Mouse (Mus musculus): ENCODE data around the gene Zcchc24. TPM values are rescaled to one million over a fixed set of nuclear protein-coding genes. Genes with fewer than 3 reads are reported as not detected.
A peak's percentile ranks its signal among the peaks of the same experiment; 100 is the strongest.

Gene Zcchc24
- polyA plus RNA-seq, 1 experiment from 2014 or later: 14.6 TPM

DNA sequence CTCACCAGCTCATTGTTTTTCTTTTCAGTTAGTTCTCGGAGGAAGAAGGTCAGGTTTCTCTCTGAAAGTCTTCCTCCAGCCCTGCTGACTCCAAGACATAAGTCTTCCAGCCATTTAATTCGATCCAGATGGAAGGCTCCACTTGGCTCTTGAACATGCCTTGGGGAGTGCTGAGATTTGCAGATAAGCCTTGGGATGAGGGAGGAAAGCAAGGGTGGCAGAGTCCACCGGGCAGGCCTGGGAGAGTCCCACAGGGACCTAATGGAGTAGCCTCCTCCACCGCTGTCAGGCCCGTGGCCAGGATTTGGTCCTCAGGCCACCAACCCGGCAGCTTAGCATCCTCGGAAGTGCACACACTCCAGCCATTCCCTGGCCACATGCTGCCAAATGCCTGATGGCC, 27.8 kb upstream of the Zcchc24 start:
- no peak for ATAC-seq (ENCODE audit: low read depth)
- no peaks in the 10 kb centered on the region for H3K27me3 ChIP-seq (ENCODE audit: control insufficient read depth, insufficient read depth, low read depth, low read length)
- H3K27ac ChIP-seq (ENCODE audit: low read length): no peak overlapping the region; the same call in 1 of the 2 replicates
- H3K4me2 ChIP-seq (ENCODE audit: low read depth, low read length): no peak overlapping the region
- 71% methylated on average over 7 of the region's 7 CpGs for WGBS
- no peaks in the 10 kb centered on the region for H3K9me3 ChIP-seq (ENCODE audit: control insufficient read depth, low read length)
- H3K9ac ChIP-seq (ENCODE audit: low read length): no peak overlapping the region
- H3K4me1 ChIP-seq (replicated peaks; ENCODE audit: control insufficient read depth, insufficient read depth, low read length): peaks cover 3% of the 10 kb centered on the region; the same call in 1 of the 2 replicates
- H3K4me3 ChIP-seq (ENCODE audit: low read length): no peak overlapping the region
- H3K36me3 ChIP-seq (ENCODE audit: control insufficient read depth, insufficient read depth, low read length): no peaks in the 10 kb centered on the region

DNA sequence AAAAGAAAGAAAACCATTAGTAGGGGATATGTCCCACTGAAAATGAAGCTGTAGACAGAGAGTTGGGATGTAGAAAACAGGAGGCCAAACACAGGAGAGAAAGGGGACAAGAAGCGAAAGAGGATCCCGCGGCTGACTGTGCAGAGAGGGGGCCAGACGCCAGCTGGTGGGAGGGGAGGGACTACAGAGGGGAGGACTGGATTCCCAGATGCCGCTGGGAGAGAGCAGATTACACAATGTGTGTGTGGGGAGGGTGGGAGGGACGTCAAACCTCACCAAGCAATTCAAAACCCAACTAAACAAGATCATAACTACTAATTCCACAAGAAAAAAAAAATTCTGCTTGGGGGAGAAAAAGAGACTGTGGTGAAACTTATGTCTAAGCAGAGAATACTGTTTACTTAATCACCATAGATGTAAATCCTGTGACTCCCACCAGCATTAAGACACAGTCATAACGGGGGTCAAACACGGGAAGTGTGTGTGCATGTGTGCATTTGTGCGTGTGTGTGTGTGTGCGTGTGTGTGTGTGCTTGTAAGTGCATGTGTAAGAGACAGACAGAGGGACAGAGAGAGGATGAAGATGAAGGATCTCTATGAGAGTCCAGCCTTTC, 26.8 kb upstream of the Zcchc24 start:
- WGBS: 23% methylated on average over 10 of the region's 10 CpGs
- peak; percentile 90 for ATAC-seq (ENCODE audit: low read depth)
- H3K9ac ChIP-seq (ENCODE audit: low read length): no peak overlapping the region

GRCm38 (mm10) chr14:25795067-25795466, 26.2 kb upstream of the Zcchc24 start:
- Histone ChIP-seq H3K9me3 (ENCODE audit: control insufficient read depth, low read length) (no peaks in the 10 kb centered on the region), H3K4me2 (ENCODE audit: low read depth, low read length) (no peak overlapping the region), H3K4me1 (replicated peaks; ENCODE audit: control insufficient read depth, insufficient read depth, low read length) (peaks cover 5% of the 10 kb centered on the region; the same call in 1 of the 2 replicates), H3K27ac (ENCODE audit: low read length) (peak overlapping the region; percentile 66), H3K27me3 (ENCODE audit: control insufficient read depth, insufficient read depth, low read depth, low read length) (no peaks in the 10 kb centered on the region), H3K36me3 (ENCODE audit: control insufficient read depth, insufficient read depth, low read length) (no peaks in the 10 kb centered on the region), H3K4me3 (ENCODE audit: low read length) (no peak overlapping the region), H3K9ac (ENCODE audit: low read length) (no peak overlapping the region)
- 62% methylated on average over 6 of the region's 6 CpGs for WGBS
- no peak for ATAC-seq (ENCODE audit: low read depth)

More for the DNA sequence above, 26.8 kb upstream of the Zcchc24 start:
- no peaks in the 10 kb centered on the region for H3K27me3 ChIP-seq (ENCODE audit: control insufficient read depth, insufficient read depth, low read depth, low read length)
- no peaks in the 10 kb centered on the region for H3K36me3 ChIP-seq (ENCODE audit: control insufficient read depth, insufficient read depth, low read length)
- peak overlapping the region; percentile 67 for H3K27ac ChIP-seq (ENCODE audit: low read length)
- H3K9me3 ChIP-seq (ENCODE audit: control insufficient read depth, low read length): no peaks in the 10 kb centered on the region
- H3K4me1 ChIP-seq (replicated peaks; ENCODE audit: control insufficient read depth, insufficient read depth, low read length): peaks cover 3% of the 10 kb centered on the region; the same call in 1 of the 2 replicates
- no peak overlapping the region for H3K4me2 ChIP-seq (ENCODE audit: low read depth, low read length)
- H3K4me3 ChIP-seq (ENCODE audit: low read length): no peak overlapping the region

- Histone ChIP-seq H3K4me3 (ENCODE audit: low read length) (no peak overlapping the region), H3K27ac (ENCODE audit: low read length) (no peak overlapping the region)
Measured at GRCm38 (mm10) chr14:25794331-25794730, 25.5 kb upstream of the Zcchc24 start.

DNA sequence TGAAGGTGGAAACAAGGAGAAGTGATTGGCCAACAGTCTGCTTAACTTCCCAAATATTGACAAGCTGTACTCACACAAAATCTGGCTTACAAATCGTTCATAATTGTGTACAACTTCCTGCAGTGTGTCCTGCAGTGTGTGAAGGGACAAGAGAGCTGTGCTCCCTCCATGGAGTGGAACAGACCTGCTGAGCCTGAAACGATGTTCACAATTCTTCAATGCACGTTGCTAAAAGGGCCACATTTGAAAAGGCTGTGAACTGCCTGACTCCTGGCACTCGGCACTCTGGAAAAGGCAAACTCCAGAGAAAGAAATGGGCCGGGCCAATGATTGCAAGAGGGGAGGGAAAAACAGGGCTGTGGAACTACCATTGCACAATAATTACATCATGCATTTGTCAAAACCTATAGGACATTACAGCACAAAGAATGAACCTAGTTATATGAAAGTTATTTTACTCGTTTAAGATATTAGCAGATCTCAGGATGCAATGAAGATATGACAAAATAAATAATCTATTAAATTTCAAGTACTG, 22.0 kb upstream of the Zcchc24 start:
- Histone ChIP-seq H3K4me2 (ENCODE audit: low read depth, low read length) (no peak overlapping the region), H3K9me3 (ENCODE audit: control insufficient read depth, low read length) (no peaks in the 10 kb centered on the region), H3K4me3 (ENCODE audit: low read length) (no peak overlapping the region), H3K9ac (ENCODE audit: low read length) (no peak overlapping the region), H3K4me1 (replicated peaks; ENCODE audit: control insufficient read depth, insufficient read depth, low read length) (peaks cover 12% of the 10 kb centered on the region; the same call in 1 of the 2 replicates), H3K36me3 (ENCODE audit: control insufficient read depth, insufficient read depth, low read length) (no peaks in the 10 kb centered on the region), H3K27me3 (ENCODE audit: control insufficient read depth, insufficient read depth, low read depth, low read length) (no peaks in the 10 kb centered on the region), H3K27ac (ENCODE audit: low read length) (peak overlapping the region; percentile 28; the same call in 1 of the 2 replicates)
- 32% methylated on average over 6 of the region's 6 CpGs for WGBS
- no peak for ATAC-seq (ENCODE audit: low read depth)

More at GRCm38 (mm10) chr14:25794331-25794730, 25.5 kb upstream of the Zcchc24 start:
- 0 out of 2 replicates have a peak, but pooled peaks cover 5% of the 10 kb centered on the region for H3K4me1 ChIP-seq (replicated peaks; ENCODE audit: control insufficient read depth, insufficient read depth, low read length)
- H3K9ac ChIP-seq (ENCODE audit: low read length): no peak overlapping the region
- no peaks in the 10 kb centered on the region for H3K36me3 ChIP-seq (ENCODE audit: control insufficient read depth, insufficient read depth, low read length)
- H3K27me3 ChIP-seq (ENCODE audit: control insufficient read depth, insufficient read depth, low read depth, low read length): no peaks in the 10 kb centered on the region
- no peak for ATAC-seq (ENCODE audit: low read depth)
- 99% methylated on average over 2 of the region's 2 CpGs for WGBS
- no peak overlapping the region for H3K4me2 ChIP-seq (ENCODE audit: low read depth, low read length)
- H3K9me3 ChIP-seq (ENCODE audit: control insufficient read depth, low read length): no peaks in the 10 kb centered on the region

GRCm38 (mm10) chr14:25789946-25790345, 21.1 kb upstream of the Zcchc24 start:
- Histone ChIP-seq H3K4me3 (ENCODE audit: low read length) (no peak overlapping the region), H3K9ac (ENCODE audit: low read length) (no peak overlapping the region), H3K4me1 (replicated peaks; ENCODE audit: control insufficient read depth, insufficient read depth, low read length) (peaks cover 9% of the 10 kb centered on the region; the same call in 1 of the 2 replicates), H3K9me3 (ENCODE audit: control insufficient read depth, low read length) (no peaks in the 10 kb centered on the region), H3K27ac (ENCODE audit: low read length) (no peak overlapping the region), H3K36me3 (ENCODE audit: control insufficient read depth, insufficient read depth, low read length) (no peaks in the 10 kb centered on the region), H3K27me3 (ENCODE audit: control insufficient read depth, insufficient read depth, low read depth, low read length) (no peaks in the 10 kb centered on the region), H3K4me2 (ENCODE audit: low read depth, low read length) (no peak overlapping the region)
- no peak for ATAC-seq (ENCODE audit: low read depth)
- WGBS: 27% methylated on average over 1 of the region's 1 CpGs

GRCm38 (mm10) chr14:25789207-25789606, 20.4 kb upstream of the Zcchc24 start:
- Histone ChIP-seq H3K4me2 (ENCODE audit: low read depth, low read length) (no peak overlapping the region), H3K9me3 (ENCODE audit: control insufficient read depth, low read length) (no peaks in the 10 kb centered on the region), H3K27ac (ENCODE audit: low read length) (no peak overlapping the region), H3K4me1 (replicated peaks; ENCODE audit: control insufficient read depth, insufficient read depth, low read length) (peaks cover 9% of the 10 kb centered on the region; the same call in 1 of the 2 replicates), H3K9ac (ENCODE audit: low read length) (no peak overlapping the region), H3K4me3 (ENCODE audit: low read length) (no peak overlapping the region), H3K36me3 (ENCODE audit: control insufficient read depth, insufficient read depth, low read length) (no peaks in the 10 kb centered on the region), H3K27me3 (ENCODE audit: control insufficient read depth, insufficient read depth, low read depth, low read length) (no peaks in the 10 kb centered on the region)
- no peak for ATAC-seq (ENCODE audit: low read depth)

DNA sequence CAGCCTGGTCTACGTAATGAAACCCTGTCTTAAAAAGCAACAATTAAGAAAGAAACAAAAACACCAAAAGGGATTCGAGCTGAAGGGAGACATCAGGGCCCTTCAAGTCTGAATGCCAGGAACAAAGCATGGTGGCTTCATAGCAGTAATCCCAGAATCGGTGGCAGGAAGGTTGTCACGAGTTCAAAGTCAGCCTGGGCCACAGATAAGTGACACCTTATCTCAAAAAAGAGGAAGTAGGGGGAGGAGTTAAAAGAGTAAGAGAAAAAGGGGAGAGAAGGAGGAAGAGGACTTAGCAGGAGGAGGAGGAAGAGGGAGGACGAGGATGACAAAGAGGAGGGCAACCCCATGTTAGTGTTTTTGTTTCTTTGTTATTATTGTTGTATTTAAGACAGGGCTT, 19.4 kb upstream of the Zcchc24 start:
- no peak overlapping the region for H3K4me2 ChIP-seq (ENCODE audit: low read depth, low read length)
- ATAC-seq (ENCODE audit: low read depth): no peak
- H3K36me3 ChIP-seq (ENCODE audit: control insufficient read depth, insufficient read depth, low read length): no peaks in the 10 kb centered on the region
- WGBS: 64% methylated on average over 5 of the region's 5 CpGs
- H3K4me3 ChIP-seq (ENCODE audit: low read length): no peak overlapping the region
- no peak overlapping the region for H3K9ac ChIP-seq (ENCODE audit: low read length)
- peaks cover 16% of the 10 kb centered on the region; the same call in 1 of the 2 replicates for H3K4me1 ChIP-seq (replicated peaks; ENCODE audit: control insufficient read depth, insufficient read depth, low read length)
- no peaks in the 10 kb centered on the region for H3K27me3 ChIP-seq (ENCODE audit: control insufficient read depth, insufficient read depth, low read depth, low read length)
- H3K27ac ChIP-seq (ENCODE audit: low read length): peak overlapping the region; percentile 78; the same call in 1 of the 2 replicates
- no peaks in the 10 kb centered on the region for H3K9me3 ChIP-seq (ENCODE audit: control insufficient read depth, low read length)

GRCm38 (mm10) chr14:25787387-25787910, 18.6 kb upstream of the Zcchc24 start:
- peak; percentile 26 for ATAC-seq (ENCODE audit: low read depth)

More at GRCm38 (mm10) chr14:25787387-25787910, 18.6 kb upstream of the Zcchc24 start:
- Histone ChIP-seq H3K9me3 (ENCODE audit: control insufficient read depth, low read length) (no peaks in the 10 kb centered on the region), H3K9ac (ENCODE audit: low read length) (no peak overlapping the region), H3K27ac (ENCODE audit: low read length) (peak overlapping the region; percentile 78), H3K4me1 (replicated peaks; ENCODE audit: control insufficient read depth, insufficient read depth, low read length) (peaks cover 17% of the 10 kb centered on the region; the same call in 1 of the 2 replicates), H3K36me3 (ENCODE audit: control insufficient read depth, insufficient read depth, low read length) (no peaks in the 10 kb centered on the region), H3K27me3 (ENCODE audit: control insufficient read depth, insufficient read depth, low read depth, low read length) (no peaks in the 10 kb centered on the region), H3K4me3 (ENCODE audit: low read length) (no peak overlapping the region), H3K4me2 (ENCODE audit: low read depth, low read length) (no peak overlapping the region)
- 59% methylated on average over 12 of the region's 12 CpGs for WGBS
